Mouse (Mus musculus): Measurements from ENCODE around the gene Ttl.

Ttl gene

GRCm38 (mm10) chr2:129083514-129083913, 17.8 kb downstream of the Ttl start:
- in situ Hi-C loops (cut with MboI, MseI), result no loop called here

GRCm38 (mm10) chr2:129084959-129085358, 19.2 kb downstream of the Ttl start:
- in situ Hi-C loops (cut with MboI, MseI), result no loop called here

GRCm38 (mm10) chr2:129087520-129087919, 21.8 kb downstream of the Ttl start:
- in situ Hi-C loops (cut with MboI, MseI), result no loop called here

- in situ Hi-C loops (cut with MboI, MseI), result no loop called here
Observed at GRCm38 (mm10) chr2:129090370-129090769, 24.6 kb downstream of the Ttl start.

GRCm38 (mm10) chr2:129092810-129093209, 27.1 kb downstream of the Ttl start:
- in situ Hi-C loops (cut with MboI, MseI), result no loop called here

GRCm38 (mm10) chr2:129093926-129094724, 28.4 kb downstream of the Ttl start:
- in situ Hi-C loops (cut with MboI, MseI), result no loop called here

DNA sequence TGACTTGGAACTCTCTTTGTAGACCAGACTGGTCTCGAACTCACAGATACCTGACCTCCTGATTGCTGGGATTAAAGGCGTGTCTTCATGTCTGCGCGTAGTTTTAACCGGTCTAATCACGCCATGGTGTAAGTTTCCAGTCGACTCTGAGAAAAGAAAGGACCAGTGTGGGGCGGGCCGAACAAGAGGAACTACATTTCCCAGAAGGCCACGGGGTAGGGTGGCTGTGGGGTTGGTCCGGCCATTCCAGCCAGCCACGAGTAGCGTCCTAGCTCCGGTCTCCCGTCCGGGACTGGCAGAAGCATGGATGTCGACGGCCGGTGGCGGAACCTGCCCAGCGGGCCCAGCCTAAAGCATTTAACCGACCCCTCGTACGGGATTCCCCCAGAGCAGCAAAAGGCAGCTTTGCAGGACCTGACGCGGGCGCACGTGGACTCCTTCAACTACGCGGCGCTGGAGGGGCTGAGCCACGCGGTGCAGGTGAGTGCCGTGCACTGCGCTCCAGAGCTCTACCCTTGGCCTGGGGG, 35.1 kb downstream of the Ttl start, which contains the start of gene Polr1b:
TSS of gene Polr1b (plus strand) at position 212 of the 527 bp plus-strand sequence.
- in situ Hi-C loops (cut with MboI, MseI), result loop anchor here (25.0 kb wide), 1 partner anchor 1289 kb away; no protein-coding TSS in a partner anchor

- in situ Hi-C loops (cut with MboI, MseI), result loop anchor here (25.0 kb wide), 1 partner anchor 1301 kb away; no protein-coding TSS in a partner anchor
Observed at GRCm38 (mm10) chr2:129112924-129113323, 47.2 kb downstream of the Ttl start.

DNA sequence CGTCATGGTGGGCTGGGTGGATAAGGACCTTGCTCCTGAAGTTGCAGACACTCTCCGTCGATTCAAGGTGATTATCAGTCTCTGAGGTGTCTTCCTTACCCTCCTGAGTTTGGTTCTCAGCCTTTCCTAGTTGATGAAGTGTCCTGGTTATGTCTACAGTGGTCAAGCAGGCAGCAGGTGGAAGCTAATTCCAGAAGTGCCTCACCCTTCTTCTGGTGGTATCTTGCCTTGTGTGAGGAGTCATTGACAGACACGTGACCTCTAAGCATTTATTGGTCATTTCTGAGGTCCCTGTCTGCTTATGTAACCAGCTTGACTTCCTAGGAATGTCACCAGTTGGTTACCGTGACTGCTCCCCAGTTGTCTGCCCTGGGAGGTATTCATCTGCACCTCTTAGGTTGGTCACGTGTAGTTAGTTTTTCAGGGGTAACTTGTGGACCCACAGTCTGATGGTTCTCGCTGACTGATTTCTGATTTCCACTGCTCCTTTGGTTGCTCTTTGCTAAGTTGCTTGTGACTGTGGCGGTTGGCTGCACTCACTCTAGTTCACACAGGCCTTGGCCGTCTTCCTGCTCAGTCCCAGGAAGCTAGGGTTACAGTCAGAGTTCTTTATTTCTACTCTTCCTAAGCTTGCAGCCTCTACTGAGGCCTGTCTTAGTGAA, 50.1 kb downstream of the Ttl start:
- in situ Hi-C loops (cut with MboI, MseI), result loop anchor here (25.0 kb wide), 1 partner anchor 1304 kb away; no protein-coding TSS in a partner anchor

DNA sequence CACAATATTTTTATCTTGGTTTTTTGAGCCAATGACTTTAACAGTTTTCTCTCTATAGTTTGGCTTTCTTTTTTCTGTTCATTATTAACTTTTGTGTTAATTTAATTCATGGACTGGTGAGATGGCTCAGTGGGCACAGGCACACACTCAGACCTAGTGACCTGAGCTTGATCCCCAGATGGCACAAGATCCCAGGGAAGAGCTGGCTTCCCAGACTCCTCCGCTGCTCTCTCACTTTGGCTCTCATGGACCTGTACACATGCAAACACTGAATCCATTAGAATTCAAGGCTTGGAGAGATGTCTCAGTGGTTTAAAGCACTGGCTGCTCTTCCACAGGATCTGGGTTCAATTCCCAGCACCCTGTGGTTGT, 50.6 kb downstream of the Ttl start:
- in situ Hi-C loops (cut with MboI, MseI), result loop anchor here (25.0 kb wide), 1 partner anchor 1304 kb away; no protein-coding TSS in a partner anchor

DNA sequence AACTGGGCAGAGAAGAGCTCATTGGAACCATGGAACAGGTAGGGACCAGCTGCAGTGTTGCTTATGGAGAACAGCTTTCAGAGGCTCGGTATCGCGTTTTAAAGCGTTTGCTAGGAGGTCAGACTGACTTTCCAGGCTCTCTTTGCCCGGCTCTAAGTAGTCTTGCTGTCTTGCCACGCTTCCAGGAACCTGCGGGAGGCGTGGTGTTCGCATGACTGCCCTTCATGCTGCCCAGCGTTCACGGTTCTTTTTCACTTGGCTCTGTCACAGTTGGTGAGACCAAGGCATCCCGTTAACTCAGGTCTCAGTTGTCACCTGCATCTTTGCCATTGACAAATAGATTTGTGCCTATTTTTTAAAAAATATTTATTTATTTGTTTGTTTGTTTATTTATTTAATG, 52.3 kb downstream of the Ttl start:
- in situ Hi-C loops (cut with MboI, MseI), result loop anchor here (25.0 kb wide), 1 partner anchor 1306 kb away; no protein-coding TSS in a partner anchor

DNA sequence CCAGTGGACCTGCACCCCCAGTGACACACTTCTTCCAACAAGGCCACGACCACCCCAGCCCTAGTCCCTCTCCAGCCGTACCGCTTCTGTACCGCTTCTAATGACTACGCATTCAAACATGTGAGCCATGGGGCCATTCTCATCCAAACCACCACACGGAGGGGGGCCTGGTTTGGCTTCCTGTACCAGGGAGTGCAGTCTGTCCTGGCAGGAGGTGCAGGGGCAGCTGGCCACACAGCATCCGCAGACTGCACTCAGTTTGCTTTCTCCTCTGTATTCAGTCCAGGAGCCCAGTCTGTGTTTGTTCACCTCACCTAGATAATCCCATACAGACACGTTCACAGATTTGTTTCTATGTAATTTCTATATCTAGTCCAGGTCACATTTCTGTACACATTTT, 56.2 kb downstream of the Ttl start:
- in situ Hi-C loops (cut with MboI, MseI), result loop anchor here (10.0 to 25.0 kb wide), 2 partner anchors 457 to 1310 kb away; no protein-coding TSS in a partner anchor

DNA sequence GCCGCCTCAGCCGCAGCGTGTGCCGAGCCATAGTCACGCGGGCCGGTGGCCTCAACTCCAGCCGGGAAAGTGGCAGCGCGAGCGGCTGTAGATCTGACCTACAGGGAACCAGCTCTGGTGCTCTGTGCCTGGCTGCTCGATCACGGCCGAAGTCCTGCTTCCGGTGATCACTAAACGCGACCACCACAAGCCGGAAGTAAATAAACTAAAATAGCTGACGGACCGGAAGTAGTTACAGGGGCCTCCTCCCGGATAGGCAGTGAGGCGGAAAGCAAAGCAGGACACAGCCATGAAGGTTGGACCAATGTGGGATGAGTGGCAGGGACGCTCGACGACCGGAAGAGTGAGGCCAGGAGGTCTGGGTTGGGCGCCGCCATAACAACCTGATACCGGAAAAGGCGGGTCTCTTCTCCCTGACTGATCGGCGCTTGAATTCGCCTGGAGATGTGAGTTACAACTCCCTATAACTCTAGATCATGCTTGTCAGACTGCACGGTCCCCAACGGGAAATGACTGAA, 63.7 kb downstream of the Ttl start, which contains the start of gene Chchd5:
TSS of gene Chchd5 (plus strand) at position 289 of the 518 bp plus-strand sequence.
- in situ Hi-C loops (cut with MboI, MseI), result loop anchor here (10.0 kb wide), 1 partner anchor 465 kb away; no protein-coding TSS in a partner anchor

DNA sequence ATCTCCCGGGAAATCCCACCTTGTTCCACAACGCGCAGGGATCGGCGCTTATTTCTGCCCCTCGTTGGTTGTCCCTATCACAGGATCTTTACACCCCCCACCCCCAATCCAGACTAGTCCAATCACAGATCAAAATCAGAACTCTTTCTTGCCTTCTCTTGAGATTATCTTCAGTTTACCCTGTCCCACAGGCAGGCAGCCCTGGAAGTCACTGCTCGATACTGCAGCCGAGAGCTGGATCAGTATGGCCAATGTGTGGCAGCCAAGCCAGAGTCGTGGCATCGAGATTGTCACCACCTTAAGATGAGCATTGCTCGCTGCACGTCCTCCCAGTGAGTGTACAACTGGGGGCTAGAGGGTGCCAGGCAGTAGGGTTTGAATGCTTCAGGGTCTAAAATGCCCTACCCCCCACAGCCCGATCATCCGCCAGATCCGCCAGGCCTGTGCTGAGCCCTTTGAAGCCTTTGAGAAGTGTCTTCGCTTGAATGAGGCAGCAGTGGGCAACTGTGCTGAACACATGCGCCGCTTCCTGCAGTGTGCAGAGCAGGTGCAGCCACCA, 64.3 kb downstream of the Ttl start:
- in situ Hi-C loops (cut with MboI, MseI), result loop anchor here (10.0 kb wide), 1 partner anchor 465 kb away; no protein-coding TSS in a partner anchor

DNA sequence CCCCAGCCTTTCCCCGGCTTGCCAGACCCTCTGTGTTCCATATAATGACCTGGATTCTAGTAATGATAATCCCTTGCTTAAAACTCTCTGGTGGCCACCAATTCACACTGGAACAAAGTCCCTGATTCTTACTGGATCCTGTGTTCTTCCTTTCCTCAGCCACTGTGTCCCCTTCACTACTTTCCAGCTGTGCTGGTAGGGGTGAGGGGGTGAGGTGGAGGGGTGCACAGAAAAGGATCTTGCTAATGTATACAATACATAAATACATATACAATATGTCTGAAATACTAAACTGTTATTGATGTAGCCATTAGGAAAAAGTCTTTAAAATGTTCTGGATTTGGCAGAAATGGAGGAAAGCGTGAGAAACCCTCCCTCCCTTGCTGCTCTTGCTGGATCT, 65.0 kb downstream of the Ttl start:
- in situ Hi-C loops (cut with MboI, MseI), result no loop called here

DNA sequence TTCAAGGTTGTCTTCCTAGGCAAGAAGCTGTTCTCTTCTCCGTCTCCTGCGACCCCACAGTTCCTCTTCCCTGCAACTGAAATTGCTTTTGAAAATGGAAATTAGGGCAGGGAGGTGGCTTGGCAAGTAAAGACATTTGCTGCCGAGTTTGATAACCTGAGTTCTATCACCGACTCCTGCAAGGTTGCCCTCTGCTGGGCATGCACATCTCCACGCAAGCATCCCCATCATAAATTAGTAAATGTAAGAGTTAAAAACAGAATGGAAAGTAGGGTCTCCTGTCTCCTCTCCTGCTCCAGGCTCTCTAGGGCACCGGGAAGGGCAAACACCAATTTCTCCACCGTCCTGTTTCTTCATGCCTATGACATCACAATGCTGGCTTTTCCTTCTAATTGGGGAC, 66.5 kb downstream of the Ttl start:
- in situ Hi-C loops (cut with MboI, MseI), result no loop called here

GRCm38 (mm10) chr2:129133006-129133805, 67.5 kb downstream of the Ttl start:
- in situ Hi-C loops (cut with MboI, MseI), result no loop called here

DNA sequence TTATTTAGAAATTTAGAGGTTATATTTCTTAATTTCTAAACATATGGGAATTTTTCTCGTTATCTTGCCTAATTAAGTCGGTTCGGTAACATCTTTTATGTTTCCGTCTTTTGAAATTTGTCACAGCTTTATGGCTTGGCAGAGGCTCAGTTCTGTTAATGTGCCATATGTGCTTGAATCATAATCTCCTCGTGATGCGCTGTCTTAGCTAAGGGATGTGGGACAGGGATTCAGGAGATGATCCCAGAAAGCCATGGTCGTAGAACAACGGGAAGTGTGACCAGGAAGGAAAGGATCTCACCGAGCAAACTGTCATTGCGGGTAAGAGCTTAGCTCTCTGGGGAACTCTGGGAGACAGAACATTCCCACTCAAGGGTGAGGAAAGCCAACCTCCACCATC, 74.2 kb downstream of the Ttl start:
- in situ Hi-C loops (cut with MboI, MseI), result no loop called here
